Mouse (Mus musculus): ENCODE results near the gene Mat2b. TPM values are rescaled to one million over a fixed set of nuclear protein-coding genes. Genes with fewer than 3 reads are reported as not detected.
A peak's percentile ranks its signal among the peaks of the same experiment; 100 is the strongest.
"Not testable (repeated sequence)": the region's sequence is repeated elsewhere in the genome, so short reads cannot be mapped to it uniquely, and the experiment has no call there.

Mat2b gene
- polyA plus RNA-seq, 1 experiment from 2014 or later, result 49.4 TPM

DNA sequence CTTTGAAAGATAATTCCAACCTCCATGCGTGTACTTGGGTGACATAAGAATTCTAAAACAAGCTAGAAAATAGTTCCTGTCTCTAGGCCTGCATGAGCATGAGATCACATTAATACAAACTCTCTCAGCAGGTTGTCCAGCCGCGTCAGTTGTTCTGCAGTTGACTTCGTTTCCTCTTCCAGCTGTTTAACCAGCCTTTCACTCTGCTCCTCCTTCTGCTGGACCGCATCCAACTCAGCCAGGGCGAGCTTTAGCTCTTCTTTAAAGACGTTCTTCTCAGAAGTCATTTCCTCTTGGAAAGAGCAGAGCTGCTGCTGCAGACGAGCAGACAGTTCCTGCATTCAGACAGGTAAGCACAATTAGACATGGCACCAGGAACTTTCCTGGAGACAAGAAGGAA lies 18.9 kb upstream of the Mat2b start:
- ATAC-seq (ENCODE audit: low read depth), result no peak
- 82% methylated on average over 8 of the region's 8 CpGs for WGBS (ENCODE audit: insufficient replicate concordance)

DNA sequence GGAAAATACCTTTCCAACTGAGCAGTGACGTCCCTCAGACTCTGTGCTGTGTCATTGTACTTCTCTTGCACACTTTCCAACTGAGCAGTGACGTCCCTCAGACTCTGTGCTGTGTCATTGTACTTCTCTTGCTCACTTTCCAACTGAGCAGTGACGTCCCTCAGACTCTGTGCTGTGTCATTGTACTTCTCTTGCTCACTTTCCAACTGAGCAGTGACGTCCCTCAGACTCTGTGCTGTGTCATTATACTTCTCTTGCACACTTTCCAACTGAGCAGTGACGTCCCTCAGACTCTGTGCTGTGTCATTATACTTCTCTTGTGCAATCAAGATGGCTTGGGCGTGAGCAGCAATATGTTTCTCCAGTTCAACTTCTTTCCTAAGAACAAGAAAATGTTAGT lies 14.9 kb upstream of the Mat2b start:
- WGBS (ENCODE audit: insufficient replicate concordance), result 82% methylated on average over 6 of the region's 6 CpGs
- not testable (repeated sequence) for H3K27me3 ChIP-seq (ENCODE audit: control insufficient read depth, insufficient read depth, low read depth, low read length); H3K9me3 ChIP-seq (replicated peaks; ENCODE audit: control insufficient read depth, low read length); H3K27ac ChIP-seq (ENCODE audit: low read length); H3K4me1 ChIP-seq (ENCODE audit: control insufficient read depth, low read depth, low read length); ATAC-seq (ENCODE audit: low read depth); H3K9ac ChIP-seq (ENCODE audit: low read depth, low read length); H3K4me3 ChIP-seq (ENCODE audit: low read depth, low read length); H3K4me2 ChIP-seq (ENCODE audit: low read depth, low read length)
- H3K36me3 ChIP-seq (ENCODE audit: control insufficient read depth, insufficient read depth), result peaks cover 84% of the 10 kb centered on the region

More for the DNA sequence above, 18.9 kb upstream of the Mat2b start:
- no peak overlapping the region for H3K9ac ChIP-seq (ENCODE audit: low read depth, low read length)
- H3K4me3 ChIP-seq (ENCODE audit: low read depth, low read length), result no peak overlapping the region
- no peak overlapping the region for H3K27ac ChIP-seq (ENCODE audit: low read length)
- peaks cover 88% of the 10 kb centered on the region for H3K36me3 ChIP-seq (ENCODE audit: control insufficient read depth, insufficient read depth)
- H3K9me3 ChIP-seq (replicated peaks; ENCODE audit: control insufficient read depth, low read length), result no peaks in the 10 kb centered on the region
- no peaks in the 10 kb centered on the region for H3K4me1 ChIP-seq (ENCODE audit: control insufficient read depth, low read depth, low read length)
- no peak overlapping the region for H3K4me2 ChIP-seq (ENCODE audit: low read depth, low read length)
- no peaks in the 10 kb centered on the region for H3K27me3 ChIP-seq (ENCODE audit: control insufficient read depth, insufficient read depth, low read depth, low read length)

DNA sequence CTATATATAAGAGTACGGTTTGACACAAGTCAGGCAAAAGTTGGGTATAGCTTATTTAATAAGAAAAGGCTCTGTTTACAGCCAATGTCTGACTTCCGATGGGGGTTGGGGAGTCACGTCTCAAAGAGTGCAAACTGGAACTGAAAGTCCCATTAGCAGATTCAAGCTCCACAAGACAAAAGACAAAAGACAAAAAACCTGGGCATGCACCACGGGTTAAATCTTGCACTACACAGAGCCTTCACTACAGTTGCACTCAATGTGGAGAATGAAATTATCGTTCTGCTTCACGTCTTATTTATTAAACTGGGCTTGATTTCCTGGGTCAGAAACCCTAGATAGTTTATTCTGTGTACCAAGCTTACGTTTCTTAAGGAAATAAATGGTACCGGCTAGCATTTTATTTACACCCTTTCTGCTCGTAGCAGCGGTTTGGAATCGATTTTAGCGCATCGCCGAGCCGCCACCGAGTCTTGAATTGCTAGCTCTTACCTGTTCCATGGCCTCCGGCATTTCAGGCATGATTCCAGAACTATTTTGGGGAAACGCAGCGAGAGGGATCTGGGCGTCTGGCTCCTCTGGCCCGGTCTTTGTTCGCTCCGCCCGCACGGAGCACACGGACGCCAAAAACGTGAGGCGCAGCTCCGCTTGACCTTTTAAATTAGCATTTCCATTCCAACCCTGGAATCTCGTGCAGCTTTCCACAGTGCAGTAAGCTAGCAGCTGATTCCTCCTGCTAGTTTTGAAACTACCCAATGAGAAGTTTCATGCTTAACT lies 504 bp downstream of the Mat2b start:
- H3K36me3 ChIP-seq (ENCODE audit: control insufficient read depth, insufficient read depth), result no peaks in the 10 kb centered on the region
- H3K4me1 ChIP-seq (ENCODE audit: control insufficient read depth, low read depth, low read length), result peaks cover 26% of the 10 kb centered on the region
- peak overlapping the region; percentile 73 for H3K9ac ChIP-seq (ENCODE audit: low read depth, low read length)
- under 1% methylated on average over 31 of the region's 31 CpGs for WGBS (ENCODE audit: insufficient replicate concordance)
- H3K4me2 ChIP-seq (ENCODE audit: low read depth, low read length), result peak overlapping the region; percentile 83
- H3K27me3 ChIP-seq (ENCODE audit: control insufficient read depth, insufficient read depth, low read depth, low read length), result no peaks in the 10 kb centered on the region
- H3K27ac ChIP-seq (ENCODE audit: low read length), result peak overlapping the region; percentile 92
- H3K4me3 ChIP-seq (ENCODE audit: low read depth, low read length), result peak overlapping the region; percentile 89
- 0 out of 2 replicates have a peak, but pooled peaks have one; percentile 4 for ATAC-seq (ENCODE audit: low read depth)
- no peaks in the 10 kb centered on the region for H3K9me3 ChIP-seq (replicated peaks; ENCODE audit: control insufficient read depth, low read length)

DNA sequence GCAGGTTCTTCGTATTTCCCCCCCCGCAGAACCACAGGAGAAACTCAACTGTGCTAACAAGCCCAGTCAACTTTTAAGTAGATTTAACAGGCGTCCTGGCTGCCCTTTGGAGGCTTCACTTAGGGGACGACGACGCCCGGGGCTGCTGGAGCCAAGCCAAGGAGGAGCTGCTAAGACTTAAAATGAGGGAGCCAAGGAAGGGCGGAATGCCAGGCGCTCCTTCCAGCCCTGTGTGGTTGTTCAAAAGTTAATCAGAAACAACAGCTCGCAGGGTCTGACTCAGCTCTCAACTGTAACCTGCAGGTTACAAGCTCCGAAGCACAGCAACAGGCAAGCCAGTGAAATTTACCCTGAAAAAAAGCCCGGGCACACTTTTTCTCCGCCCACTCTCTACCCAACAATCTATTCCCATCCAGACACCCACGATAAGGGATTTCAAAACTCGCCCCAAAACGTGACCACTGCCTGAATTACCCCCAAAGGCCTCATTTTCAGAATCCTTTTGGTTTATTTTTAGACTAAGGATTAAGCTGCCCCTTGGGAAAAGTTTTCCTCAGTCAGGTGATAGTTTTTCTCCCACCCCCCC lies 1.5 kb downstream of the Mat2b start:
- Histone ChIP-seq H3K27ac (ENCODE audit: low read length) (peak overlapping the region; percentile 92), H3K36me3 (ENCODE audit: control insufficient read depth, insufficient read depth) (no peaks in the 10 kb centered on the region), H3K4me1 (ENCODE audit: control insufficient read depth, low read depth, low read length) (peaks cover 26% of the 10 kb centered on the region), H3K9ac (ENCODE audit: low read depth, low read length) (peak overlapping the region; percentile 61), H3K4me2 (ENCODE audit: low read depth, low read length) (peak overlapping the region; percentile 83), H3K27me3 (ENCODE audit: control insufficient read depth, insufficient read depth, low read depth, low read length) (no peaks in the 10 kb centered on the region), H3K4me3 (ENCODE audit: low read depth, low read length) (peak overlapping the region; percentile 89), H3K9me3 (replicated peaks; ENCODE audit: control insufficient read depth, low read length) (no peaks in the 10 kb centered on the region)
- peak; percentile 15 for ATAC-seq (ENCODE audit: low read depth)
- under 1% methylated on average over 16 of the region's 16 CpGs for WGBS (ENCODE audit: insufficient replicate concordance)

DNA sequence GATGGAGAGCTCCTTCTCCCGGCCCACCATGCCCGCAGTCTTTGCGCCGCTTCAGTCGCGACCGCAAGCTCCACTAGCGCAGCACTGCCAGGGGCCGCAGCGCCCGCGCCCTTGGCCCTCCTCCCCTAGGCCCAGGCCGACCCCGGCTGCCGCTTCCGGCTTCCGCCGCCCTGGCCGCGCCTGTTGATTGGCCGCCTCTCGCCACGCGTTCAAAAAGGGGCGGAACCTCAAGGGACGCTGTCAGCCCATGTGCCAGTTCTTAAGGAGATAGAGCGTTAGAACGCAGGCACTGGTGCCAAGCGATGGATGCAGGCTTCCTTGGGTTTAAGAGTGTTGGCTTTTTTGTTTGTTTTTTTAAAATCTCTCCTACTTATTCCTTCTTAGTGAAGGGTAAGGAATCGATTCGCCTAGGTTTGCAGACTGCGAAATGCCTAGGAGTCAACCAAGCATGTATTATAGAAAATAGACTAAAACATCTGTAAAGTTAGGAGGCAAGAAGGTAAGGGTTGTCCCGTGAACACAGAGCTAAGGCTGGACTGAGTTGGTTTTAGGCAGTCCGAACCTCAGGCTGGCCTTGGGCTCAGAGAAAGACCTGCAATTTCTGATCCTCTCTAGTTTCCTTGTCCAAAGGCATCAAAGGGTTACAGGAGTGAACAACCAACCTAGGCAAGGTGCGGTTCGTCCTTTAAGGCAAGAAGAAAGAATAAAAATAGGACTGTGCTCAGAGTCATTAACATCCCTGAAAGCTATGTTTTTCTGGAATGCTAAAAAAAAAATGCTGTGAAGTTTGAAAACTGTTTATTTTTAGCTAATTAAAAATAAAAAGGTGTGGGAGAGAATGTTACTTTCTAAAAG lies 2.3 kb downstream of the Mat2b start:
- peak; percentile 97 for ATAC-seq (ENCODE audit: low read depth)
- H3K36me3 ChIP-seq (ENCODE audit: control insufficient read depth, insufficient read depth), result no peaks in the 10 kb centered on the region
- H3K27me3 ChIP-seq (ENCODE audit: control insufficient read depth, insufficient read depth, low read depth, low read length), result no peaks in the 10 kb centered on the region
- peak overlapping the region; percentile 76 for H3K9ac ChIP-seq (ENCODE audit: low read depth, low read length)
- peaks cover 26% of the 10 kb centered on the region for H3K4me1 ChIP-seq (ENCODE audit: control insufficient read depth, low read depth, low read length)
- H3K27ac ChIP-seq (ENCODE audit: low read length), result peak overlapping the region; percentile 92
- H3K9me3 ChIP-seq (replicated peaks; ENCODE audit: control insufficient read depth, low read length), result no peaks in the 10 kb centered on the region
- under 1% methylated on average over 36 of the region's 36 CpGs for WGBS (ENCODE audit: insufficient replicate concordance)
- peak overlapping the region; percentile 89 for H3K4me3 ChIP-seq (ENCODE audit: low read depth, low read length)
- peak overlapping the region; percentile 91 for H3K4me2 ChIP-seq (ENCODE audit: low read depth, low read length)

DNA sequence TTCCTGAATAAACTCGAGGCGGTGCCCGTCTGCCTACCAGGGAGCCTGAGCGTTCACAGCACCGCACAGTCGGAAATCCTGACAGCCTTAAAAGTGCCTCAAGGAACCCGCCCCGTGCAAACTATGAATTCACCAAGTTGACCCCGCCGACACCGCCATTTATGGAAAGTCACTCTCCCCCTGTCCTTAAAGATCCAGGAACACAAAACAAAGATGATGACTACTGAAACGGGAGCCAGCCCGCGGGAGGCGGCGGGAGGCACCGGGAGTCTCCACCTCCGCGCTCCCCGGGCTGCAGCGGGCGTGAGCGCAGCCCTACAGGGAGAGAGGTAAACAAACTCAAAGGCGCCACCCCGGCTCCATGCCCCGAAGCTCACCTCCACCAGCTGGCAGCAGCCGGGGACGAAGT lies 2.9 kb downstream of the Mat2b start:
- H3K36me3 ChIP-seq (ENCODE audit: control insufficient read depth, insufficient read depth), result no peaks in the 10 kb centered on the region
- WGBS (ENCODE audit: insufficient replicate concordance), result under 1% methylated on average over 28 of the region's 28 CpGs
- peak; percentile 85 for ATAC-seq (ENCODE audit: low read depth)
- no peaks in the 10 kb centered on the region for H3K9me3 ChIP-seq (replicated peaks; ENCODE audit: control insufficient read depth, low read length)
- peak overlapping the region; percentile 76 for H3K9ac ChIP-seq (ENCODE audit: low read depth, low read length)
- no peaks in the 10 kb centered on the region for H3K27me3 ChIP-seq (ENCODE audit: control insufficient read depth, insufficient read depth, low read depth, low read length)
- peak overlapping the region; percentile 89 for H3K4me3 ChIP-seq (ENCODE audit: low read depth, low read length)
- peaks cover 26% of the 10 kb centered on the region for H3K4me1 ChIP-seq (ENCODE audit: control insufficient read depth, low read depth, low read length)
- H3K4me2 ChIP-seq (ENCODE audit: low read depth, low read length), result peak overlapping the region; percentile 91
- H3K27ac ChIP-seq (ENCODE audit: low read length), result peak overlapping the region; percentile 90

DNA sequence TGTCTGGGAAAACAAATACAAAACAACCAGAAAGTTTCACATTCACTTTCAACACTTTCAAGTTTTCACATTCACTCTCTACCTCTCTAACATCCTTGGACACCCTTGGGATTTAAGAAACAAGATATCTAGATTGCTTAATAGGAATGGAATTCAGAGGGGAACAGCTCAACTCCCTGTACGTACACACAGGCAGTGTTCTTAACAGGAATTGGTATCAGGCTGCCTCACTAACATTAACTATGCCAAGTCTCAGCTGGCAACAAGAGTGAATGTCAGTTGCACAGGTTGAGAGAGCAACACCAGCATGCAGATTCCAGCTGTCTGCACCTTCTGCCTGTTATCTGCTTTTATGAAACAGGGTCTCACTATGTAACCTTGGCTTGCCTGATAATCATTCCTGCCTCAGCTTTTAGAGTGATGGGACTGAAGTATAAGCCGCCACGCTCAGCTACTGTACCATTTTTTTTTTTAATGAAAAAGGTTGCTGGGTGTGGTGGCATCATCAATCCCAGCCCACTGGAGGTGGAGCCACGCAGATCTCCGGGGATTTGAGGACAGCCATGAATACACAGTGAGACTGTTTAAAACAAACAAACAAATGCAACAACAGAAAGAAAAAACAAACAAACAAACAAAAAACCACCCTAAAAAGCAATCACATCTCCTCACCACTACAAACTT lies 4.4 kb downstream of the Mat2b start:
- H3K9me3 ChIP-seq (replicated peaks; ENCODE audit: control insufficient read depth, low read length), result no peaks in the 10 kb centered on the region
- H3K27ac ChIP-seq (ENCODE audit: low read length), result no peak overlapping the region
- no peak overlapping the region for H3K4me3 ChIP-seq (ENCODE audit: low read depth, low read length)
- H3K4me2 ChIP-seq (ENCODE audit: low read depth, low read length), result peak overlapping the region; percentile 91
- H3K36me3 ChIP-seq (ENCODE audit: control insufficient read depth, insufficient read depth), result no peaks in the 10 kb centered on the region; the same call in 1 of the 2 replicates
- ATAC-seq (ENCODE audit: low read depth), result no peak
- peaks cover 26% of the 10 kb centered on the region for H3K4me1 ChIP-seq (ENCODE audit: control insufficient read depth, low read depth, low read length)
- H3K9ac ChIP-seq (ENCODE audit: low read depth, low read length), result no peak overlapping the region
- no peaks in the 10 kb centered on the region for H3K27me3 ChIP-seq (ENCODE audit: control insufficient read depth, insufficient read depth, low read depth, low read length)
- 32% methylated on average over 5 of the region's 5 CpGs for WGBS (ENCODE audit: insufficient replicate concordance)

DNA sequence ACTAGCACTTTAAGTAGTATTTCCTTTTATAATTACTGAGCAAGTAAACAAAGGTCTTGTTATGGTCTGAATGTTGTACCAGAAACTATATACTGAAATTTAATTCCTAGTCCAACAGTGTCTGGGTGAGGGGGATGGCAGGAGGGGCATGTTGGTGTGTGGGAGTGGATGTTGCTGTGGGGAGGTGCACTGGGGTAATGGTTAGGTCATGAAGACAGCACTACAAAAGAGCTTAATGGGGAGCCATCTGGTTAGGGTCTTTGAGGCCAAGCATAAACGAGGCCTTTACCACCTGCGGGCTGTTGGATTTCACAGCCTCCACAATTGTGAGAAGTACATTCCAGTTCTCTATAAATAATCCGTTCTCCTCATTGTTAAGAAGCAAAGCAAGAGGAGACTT lies 11.7 kb downstream of the Mat2b start:
- peaks cover 37% of the 10 kb centered on the region for H3K36me3 ChIP-seq (ENCODE audit: control insufficient read depth, insufficient read depth)
- 76% methylated on average over 3 of the region's 3 CpGs for WGBS (ENCODE audit: insufficient replicate concordance)
- H3K9ac ChIP-seq (ENCODE audit: low read depth, low read length), result no peak overlapping the region
- H3K4me2 ChIP-seq (ENCODE audit: low read depth, low read length), result no peak overlapping the region
- H3K4me1 ChIP-seq (ENCODE audit: control insufficient read depth, low read depth, low read length), result no peaks in the 10 kb centered on the region
- H3K4me3 ChIP-seq (ENCODE audit: low read depth, low read length), result no peak overlapping the region
- no peaks in the 10 kb centered on the region for H3K9me3 ChIP-seq (replicated peaks; ENCODE audit: control insufficient read depth, low read length)
- H3K27me3 ChIP-seq (ENCODE audit: control insufficient read depth, insufficient read depth, low read depth, low read length), result no peaks in the 10 kb centered on the region
- H3K27ac ChIP-seq (ENCODE audit: low read length), result no peak overlapping the region
- ATAC-seq (ENCODE audit: low read depth), result no peak
